Mouse (Mus musculus) bone marrow, adult 2 months (tissue): Measurements from ENCODE around the gene Tcf25. TPM values are rescaled to one million over a fixed set of nuclear protein-coding genes. Genes with fewer than 3 reads are reported as not detected.
"Not testable (repeated sequence)": the region's sequence is repeated elsewhere in the genome, so short reads cannot be mapped to it uniquely, and the experiment has no call there.

Source experiments
- H3K27ac ChIP-seq: fragments of 200-500 bp; 2 replicates; pipeline ENCODE4 v1.5.1; 2012; ENCODE audit warnings: low read depth, mild to moderate bottlenecking, control low read depth, inconsistent platforms, low read length; ENCODE audit not compliant: control insufficient read depth, poor library complexity, insufficient read depth
- H3K4me1 ChIP-seq: fragments of 200-500 bp; 2 replicates; pipeline ENCODE4 v1.6.1; 2011; ENCODE audit warnings: low read length; ENCODE audit not compliant: control insufficient read depth, insufficient read depth
- H3K4me3 ChIP-seq: fragments of 200-500 bp; replicated peaks from 2 replicates; pipeline ENCODE3; 2011; ENCODE audit warnings: mild to moderate bottlenecking, low read depth, low read length, control low read depth; ENCODE audit not compliant: control insufficient read depth
- CTCF ChIP-seq: fragments of 200-500 bp; IDR thresholded peaks from 2 replicates; pipeline ENCODE4 v1.5.1; 2011; ENCODE audit warnings: low read length, control low read depth; ENCODE audit not compliant: control insufficient read depth, insufficient read depth
- POLR2A ChIP-seq: fragments of 200-500 bp; IDR thresholded peaks from 2 replicates; pipeline ENCODE4 v1.6.1; 2011; ENCODE audit warnings: low read depth, mild to moderate bottlenecking, control low read depth, low read length, borderline replicate concordance; ENCODE audit not compliant: control insufficient read depth
- WGBS: fragments of 180-500 bp; shearing (Covaris S2); methylation state at CpG from one replicate; pipeline ENCODE4 v1.1.7; 2018; 5-methylcytosine and 5-hydroxymethylcytosine counted together
- polyA plus RNA-seq: library from polyadenylated mRNA; stranded (reverse); fragments of >200 nt; gene quantifications from 2 replicates; pipeline ENCODE4 v1.2.4, GENCODE M21; 2011; ENCODE audit warnings: low replicate concordance; ENCODE audit not compliant: missing spikeins, insufficient read depth, insufficient read length

The Tcf25 gene
- polyA plus RNA-seq, 1 experiment = 310 TPM

DNA sequence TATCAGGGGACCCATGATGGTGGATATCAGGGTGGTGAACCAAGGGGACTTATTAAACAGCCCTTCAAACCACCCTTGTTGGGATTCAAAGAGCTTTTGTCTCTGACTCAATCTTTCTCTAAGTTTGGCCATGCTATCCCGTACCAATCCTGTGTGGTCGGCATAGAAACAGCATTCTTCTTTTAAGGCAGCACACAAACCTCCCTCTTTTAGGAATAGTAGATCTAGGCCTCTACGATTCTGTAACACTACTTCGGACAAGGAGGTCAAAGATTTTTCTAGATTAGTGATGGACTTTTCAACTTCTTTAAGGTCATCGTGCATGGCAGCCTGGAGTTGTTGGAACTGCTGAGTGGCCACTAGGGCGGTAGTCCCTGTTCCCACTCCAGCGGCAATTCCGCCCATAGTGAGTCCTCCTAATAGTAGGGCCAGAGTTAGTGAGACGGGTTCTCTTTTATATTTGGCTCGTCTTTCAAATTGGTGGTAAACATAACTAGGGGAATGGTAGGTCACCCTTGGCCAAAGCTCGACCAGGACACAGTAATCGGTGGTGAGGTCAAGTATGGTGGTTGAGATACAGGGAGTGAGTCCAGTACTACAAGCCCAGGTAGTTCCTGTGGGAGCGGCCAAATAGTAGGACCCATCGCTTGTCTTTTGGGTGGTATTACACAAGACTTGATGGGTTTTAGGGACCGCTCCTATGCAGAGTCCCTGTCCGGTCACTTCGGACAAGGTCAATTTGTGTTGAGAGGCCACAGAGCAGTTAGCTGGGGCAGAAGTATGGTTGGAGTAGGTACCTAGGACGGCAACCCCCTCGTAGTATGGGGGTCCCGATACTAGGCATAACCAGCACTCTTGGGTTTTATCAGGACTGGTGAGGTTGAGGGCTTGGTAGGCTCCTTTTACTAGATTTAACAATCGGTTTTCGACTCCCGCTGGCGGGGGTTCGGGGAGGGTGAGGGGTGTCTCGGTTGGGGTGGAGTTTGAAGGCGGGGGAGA, 53.3 kb downstream of the Tcf25 start:
- no peak overlapping the region for H3K4me3 ChIP-seq
- WGBS = 93% methylated on average over 27 of the region's 27 CpGs
- TF ChIP-seq CTCF = no peak
- TF ChIP-seq POLR2A = no peak

DNA sequence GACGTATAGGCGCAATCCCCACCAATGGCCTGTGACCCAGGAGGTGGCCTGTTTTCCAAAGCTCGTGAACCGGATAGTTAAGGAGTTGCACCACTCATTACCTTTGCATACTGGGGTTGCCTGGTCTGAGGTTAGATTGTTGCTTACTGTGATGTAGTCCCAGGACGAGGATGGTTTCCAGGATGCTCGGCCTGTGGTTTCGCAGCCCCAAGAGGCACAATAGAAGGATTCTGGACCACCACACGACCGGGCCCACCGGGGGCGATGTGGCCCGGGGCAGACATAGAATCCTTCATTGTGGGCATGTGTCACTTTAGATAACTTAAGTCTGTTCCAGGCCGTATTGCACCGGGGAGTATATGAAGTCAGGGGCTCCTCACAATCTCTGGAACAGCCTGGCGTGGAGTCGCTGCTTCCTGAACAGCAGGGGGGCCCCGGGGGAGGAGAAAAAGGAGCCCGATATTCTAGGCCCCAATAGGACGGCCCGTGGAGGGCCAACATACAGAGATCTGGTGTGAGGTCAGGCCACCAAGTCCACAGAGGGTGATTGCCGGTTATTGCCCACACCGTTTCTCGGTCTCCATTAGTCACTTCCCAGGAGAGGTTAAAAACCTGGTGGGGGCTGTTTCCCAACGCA, 54.2 kb downstream of the Tcf25 start:
- no peak overlapping the region for H3K27ac ChIP-seq
- no peak overlapping the region for H3K4me3 ChIP-seq
- TF ChIP-seq POLR2A (no peak), CTCF (no peak)
- 92% methylated on average over 24 of the region's 24 CpGs for WGBS
- H3K4me1 ChIP-seq = no peaks in the 10 kb centered on the region

More for the DNA sequence above, 53.3 kb downstream of the Tcf25 start:
- Histone ChIP-seq H3K27ac (no peak overlapping the region), H3K4me1 (no peaks in the 10 kb centered on the region)

DNA sequence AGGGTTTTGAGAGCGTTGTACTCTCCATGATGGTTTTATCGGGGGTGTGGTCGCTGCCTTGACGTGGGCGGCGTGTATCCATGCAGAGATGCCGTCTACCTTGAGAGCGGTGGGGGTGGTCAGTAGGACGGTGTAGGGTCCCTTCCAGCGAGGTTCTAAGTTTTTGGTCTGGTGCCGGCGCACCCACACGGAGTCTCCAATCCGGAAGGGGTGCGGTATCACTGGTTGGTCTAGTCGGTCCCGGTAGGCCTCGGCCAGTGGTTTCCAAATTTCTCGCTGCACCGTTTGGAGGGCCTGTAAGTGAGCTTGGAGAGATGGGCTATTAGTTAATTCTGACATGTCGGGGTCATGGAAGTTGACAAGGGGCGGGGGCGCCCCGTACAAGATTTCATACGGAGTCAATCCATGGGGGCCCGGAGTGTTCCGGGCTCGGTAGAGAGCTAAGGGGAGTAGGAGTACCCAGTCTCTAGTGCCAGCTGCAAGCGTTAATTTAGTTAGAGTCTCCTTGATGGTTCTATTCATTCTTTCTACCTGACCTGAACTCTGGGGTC, 54.9 kb downstream of the Tcf25 start:
- TF ChIP-seq POLR2A (no peak), CTCF (no peak)
- Histone ChIP-seq H3K4me3 (no peak overlapping the region), H3K27ac (no peak overlapping the region), H3K4me1 (no peaks in the 10 kb centered on the region)
- WGBS = 94% methylated on average over 29 of the region's 29 CpGs

DNA sequence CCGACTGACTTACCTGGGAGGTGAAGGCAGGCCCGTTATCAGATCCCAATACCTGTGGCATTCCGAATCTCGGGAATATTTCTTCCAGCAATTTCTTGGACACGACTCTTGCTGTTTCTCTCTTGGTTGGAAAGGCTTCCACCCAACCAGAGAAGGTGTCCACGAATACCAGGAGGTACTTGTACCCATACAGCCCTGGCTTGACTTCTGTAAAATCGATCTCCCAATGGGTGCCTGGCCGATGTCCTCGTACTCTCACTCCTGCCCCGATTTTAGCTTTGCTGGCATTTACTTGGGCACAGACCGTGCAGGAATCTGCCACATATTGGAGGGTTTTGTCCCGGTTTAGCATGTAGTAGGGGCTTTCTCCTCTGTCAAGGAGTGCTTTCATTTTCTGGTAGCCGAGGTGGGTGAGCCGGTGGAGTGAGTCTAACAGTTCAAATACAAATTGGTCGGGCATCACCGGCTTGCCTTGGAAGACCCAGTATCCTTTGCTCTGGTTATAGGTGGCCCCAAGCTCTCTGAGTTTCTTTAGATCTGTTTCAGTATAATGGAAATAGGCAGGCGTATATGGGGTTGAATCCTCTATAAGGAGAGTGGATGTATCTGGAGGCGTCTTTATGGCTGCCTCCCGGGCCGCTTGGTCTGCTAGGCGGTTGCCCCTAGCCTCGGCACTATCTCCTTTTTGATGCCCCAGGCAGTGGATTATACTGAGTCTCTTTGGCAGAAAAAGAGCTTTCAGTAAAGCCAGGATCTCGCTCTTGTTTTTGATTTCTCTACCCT, 55.6 kb downstream of the Tcf25 start:
- H3K4me3 ChIP-seq = no peak overlapping the region
- H3K27ac ChIP-seq = no peak overlapping the region
- no peak for TF ChIP-seq POLR2A
- TF ChIP-seq CTCF = no peak
- no peaks in the 10 kb centered on the region for H3K4me1 ChIP-seq
- 90% methylated on average over 23 of the region's 23 CpGs for WGBS

DNA sequence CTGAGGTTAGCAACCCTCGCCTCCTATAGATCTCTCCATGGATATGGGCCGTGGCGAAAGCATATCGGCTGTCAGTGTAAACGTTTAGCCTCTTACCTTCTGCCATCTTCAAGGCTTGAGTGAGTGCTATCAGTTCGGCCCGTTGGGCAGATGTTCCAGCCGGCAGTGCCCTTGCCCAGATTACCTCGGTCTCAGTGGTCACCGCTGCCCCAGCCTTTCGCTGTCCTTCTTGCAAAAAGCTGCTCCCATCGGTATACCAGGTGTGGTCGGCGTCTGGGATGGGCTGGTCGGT, 56.1 kb downstream of the Tcf25 start:
- H3K4me3 ChIP-seq, H3K4me1 ChIP-seq, H3K27ac ChIP-seq: not testable (repeated sequence)
- WGBS = 89% methylated on average over 15 of the region's 15 CpGs

DNA sequence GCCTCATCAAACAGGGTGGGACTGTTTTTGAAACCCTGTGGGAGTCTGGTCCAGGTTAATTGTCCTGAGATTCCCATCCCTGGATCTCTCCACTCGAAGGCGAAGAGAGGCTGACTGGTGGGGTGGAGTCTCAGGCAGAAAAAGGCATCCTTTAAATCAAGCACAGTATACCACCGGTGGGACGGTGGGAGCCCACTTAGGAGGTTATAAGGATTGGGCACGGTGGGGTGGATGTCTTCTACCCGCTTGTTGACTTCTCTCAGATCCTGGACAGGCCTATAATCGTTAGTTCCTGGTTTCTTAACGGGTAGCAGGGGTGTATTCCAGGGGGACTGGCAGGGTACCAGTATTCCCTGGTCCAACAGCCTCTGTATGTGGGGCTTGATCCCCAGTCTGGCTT, 57.4 kb downstream of the Tcf25 start:
- H3K4me3 ChIP-seq, H3K4me1 ChIP-seq, H3K27ac ChIP-seq: not testable (repeated sequence)
- 88% methylated on average over 8 of the region's 8 CpGs for WGBS

DNA sequence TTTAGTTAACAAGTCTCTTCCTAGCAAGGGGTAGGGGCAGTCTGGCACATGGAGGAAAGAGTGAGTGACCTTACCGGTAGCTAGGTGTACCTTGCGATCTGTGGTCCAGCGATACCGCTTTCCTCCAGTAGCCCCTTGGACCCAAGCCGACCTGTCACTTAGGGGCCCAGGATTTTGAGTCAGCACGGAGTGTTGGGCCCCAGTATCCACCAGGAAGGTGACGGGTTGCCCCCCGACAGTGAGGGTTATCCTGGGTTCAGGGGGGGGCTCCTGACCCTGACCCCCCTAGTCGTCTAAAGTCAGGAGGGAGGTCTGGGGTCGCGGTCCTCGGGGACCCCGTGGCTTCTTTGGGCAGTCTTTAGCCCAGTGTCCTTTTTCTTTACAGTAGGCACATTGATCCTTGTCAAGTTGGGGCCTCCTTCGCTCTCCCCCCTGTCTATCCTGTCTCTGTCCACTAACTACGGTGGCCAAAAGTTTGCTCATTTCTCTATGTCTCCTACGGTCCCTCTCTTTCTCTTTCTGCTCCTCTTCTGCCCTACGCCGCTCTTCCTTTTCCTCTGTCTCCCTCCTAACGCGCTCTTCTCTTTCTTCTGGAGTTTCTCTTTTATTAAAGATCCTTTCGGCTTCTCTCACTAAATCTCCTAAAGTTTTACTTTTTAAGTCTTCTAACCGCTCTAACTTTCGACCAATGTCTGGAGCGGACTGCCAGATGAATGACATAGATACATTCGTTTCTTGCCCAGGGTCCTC, 58.2 kb downstream of the Tcf25 start:
- Histone ChIP-seq H3K4me3 (no peak overlapping the region), H3K4me1 (no peaks in the 10 kb centered on the region), H3K27ac (no peak overlapping the region)
- TF ChIP-seq CTCF (no peak), POLR2A (no peak)
- 94% methylated on average over 25 of the region's 25 CpGs for WGBS

DNA sequence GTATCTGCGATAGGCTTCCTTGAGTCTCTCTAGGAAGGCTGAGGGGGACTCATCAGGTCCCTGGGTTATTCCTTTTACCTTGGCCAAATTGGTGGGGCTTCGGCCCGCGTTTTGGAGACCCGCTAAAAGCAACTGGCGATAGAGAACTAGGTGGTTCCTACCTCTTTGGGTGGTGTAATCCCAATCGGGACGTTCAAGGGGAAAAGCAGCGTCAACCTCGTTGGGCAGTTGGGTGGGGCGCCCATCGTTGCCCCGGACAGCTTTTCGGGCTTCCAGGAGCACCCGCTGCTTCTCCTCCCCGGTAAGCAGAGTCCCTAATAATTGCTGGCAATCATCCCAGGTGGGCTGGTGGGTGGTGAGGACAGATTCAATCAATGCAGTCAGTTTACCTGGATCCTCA, 58.8 kb downstream of the Tcf25 start:
- H3K4me1 ChIP-seq = no peaks in the 10 kb centered on the region
- TF ChIP-seq CTCF = no peak
- TF ChIP-seq POLR2A = no peak
- H3K4me3 ChIP-seq = no peak overlapping the region
- WGBS = 93% methylated on average over 16 of the region's 16 CpGs
- no peak overlapping the region for H3K27ac ChIP-seq

DNA sequence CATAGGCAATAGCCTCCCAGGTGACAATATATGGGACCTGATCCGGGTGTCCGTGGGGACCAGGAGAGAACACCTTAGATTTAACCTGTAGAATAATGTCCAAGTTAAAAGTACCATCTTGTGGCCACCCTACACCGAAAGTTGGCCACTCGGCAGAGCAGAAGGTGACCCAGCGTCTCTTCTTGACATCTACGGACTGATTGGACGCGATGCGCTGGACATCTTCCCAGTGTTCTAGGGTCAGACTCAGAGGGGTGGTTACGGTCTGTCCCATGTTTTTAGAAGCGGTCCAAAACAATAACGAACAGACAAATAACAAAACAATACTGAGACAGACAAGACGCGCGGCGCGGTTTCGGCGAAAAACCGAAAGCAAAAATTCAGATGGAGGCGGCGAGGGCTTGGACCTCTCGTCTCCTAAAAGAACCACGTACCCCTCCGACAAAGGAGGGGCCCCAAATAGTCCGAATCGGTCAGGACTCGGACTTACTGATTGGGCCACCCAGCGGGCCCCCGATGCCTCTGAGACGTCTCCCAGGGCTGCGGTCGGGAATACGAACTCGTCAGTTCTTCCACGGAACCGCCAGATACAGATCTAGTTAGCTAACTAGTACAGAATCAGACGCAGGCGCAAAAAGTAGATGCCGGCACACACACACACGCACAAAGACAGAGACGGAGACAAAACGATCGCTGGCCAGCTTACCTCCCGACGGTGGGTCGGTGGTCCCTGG, 59.9 kb downstream of the Tcf25 start:
- H3K4me1 ChIP-seq, H3K4me3 ChIP-seq, H3K27ac ChIP-seq: not testable (repeated sequence)
- 96% methylated on average over 47 of the region's 47 CpGs for WGBS
